Mouse (Mus musculus) T-helper 2 cell (primary cell): ENCODE measurements around the gene 4921517D22Rik.

Source experiments
- in situ Hi-C: fragments of 300-600 bp; cut with MboI, MseI; formaldehyde crosslinking; loops from one replicate; pipeline ENCODE4 v1.15.1; 2025; ENCODE audit warnings: high pct_unique_total_duplicates

Gene 4921517D22Rik

DNA sequence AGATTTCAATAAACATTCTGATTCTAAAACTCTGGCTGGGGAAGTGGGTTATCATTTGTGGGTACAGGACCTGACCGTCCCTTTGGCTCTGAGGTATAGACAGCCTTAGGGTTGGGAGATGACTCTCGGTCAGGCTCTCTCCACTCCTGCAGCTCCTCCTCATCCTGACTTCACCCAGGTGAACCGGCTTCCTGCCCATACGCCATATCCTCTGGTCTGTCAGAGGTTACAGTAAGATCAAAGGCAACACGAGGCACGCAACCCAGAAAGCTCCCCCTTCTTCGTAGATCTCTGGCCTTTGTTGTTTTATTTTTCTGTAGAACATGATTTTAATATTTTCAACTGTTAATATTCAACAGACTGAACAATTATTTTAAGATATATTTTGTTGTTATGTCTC is 1.9 kb upstream of the 4921517D22Rik start:
- in situ Hi-C loops = no loop called here

DNA sequence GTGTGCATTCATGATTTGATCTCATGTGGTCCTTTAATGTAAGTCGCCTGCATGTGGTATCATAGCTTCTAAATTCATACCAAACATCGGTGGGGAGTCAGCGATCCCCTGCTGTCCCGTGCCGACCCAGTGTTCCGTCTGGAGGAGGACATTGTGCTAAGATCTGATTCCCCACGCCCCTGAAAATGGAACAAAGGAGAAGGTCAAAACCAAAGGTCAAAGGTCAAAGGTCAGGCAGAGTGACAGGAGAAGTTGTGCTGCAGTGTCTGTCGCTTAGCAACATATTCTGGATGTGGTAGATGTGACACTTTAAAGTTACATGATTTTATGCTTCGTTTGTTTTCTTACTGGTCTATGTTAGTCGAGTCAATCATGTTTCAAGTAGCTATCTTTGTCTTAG is 2.4 kb downstream of the 4921517D22Rik start:
- in situ Hi-C loops = no loop called here

GRCm38 (mm10) chr13:59690576-59690975 is 3.3 kb downstream of the 4921517D22Rik start:
- in situ Hi-C loops = no loop called here

- in situ Hi-C loops = no loop called here
Measured at GRCm38 (mm10) chr13:59689843-59690242, 4.1 kb downstream of the 4921517D22Rik start.

- in situ Hi-C loops = no loop called here
Measured at GRCm38 (mm10) chr13:59689313-59689712, 4.6 kb downstream of the 4921517D22Rik start.

- in situ Hi-C loops = no loop called here
Measured at GRCm38 (mm10) chr13:59688338-59688770, 5.6 kb downstream of the 4921517D22Rik start.

DNA sequence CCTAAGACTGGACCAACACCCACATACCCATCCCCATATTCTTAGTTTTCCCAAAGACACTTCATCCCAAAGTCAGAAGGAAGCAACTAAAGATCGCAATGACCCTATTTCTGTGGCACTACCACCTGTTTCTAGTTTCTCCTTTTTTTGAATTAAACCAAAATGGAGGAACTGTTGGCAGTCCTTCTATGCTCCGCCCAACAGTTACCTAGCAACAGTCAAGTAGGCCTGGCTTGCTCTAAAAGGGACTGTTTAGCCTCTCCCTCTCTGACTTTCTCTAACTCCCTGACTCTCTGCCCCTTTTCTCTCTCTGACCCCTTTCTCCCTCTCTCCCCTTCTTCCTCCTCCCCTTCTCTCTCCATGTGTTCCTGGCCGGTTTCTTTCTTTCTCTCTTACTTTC is 8.7 kb downstream of the 4921517D22Rik start:
- in situ Hi-C loops = no loop called here

GRCm38 (mm10) chr13:59682629-59683028 is 11.3 kb downstream of the 4921517D22Rik start:
- in situ Hi-C loops = no loop called here

DNA sequence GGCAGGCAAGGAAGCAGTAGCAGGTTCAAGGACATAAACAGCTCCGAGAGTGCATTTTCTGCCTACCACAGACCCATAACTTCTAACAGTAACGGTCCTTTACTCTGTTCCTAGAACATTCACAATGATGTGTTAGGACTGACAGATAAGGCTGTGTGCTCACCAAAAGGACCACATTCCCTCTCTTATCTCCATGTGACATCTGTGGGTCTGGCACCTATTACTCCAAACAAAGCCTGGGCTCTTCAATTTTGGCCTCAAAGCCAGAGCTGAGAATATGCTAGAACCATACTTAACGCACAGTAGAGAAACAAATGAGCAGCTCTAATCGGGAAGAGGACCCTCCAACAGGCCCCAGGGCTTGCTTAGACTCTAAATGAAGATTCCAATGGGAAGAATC is 14.0 kb downstream of the 4921517D22Rik start:
- in situ Hi-C loops = no loop called here

DNA sequence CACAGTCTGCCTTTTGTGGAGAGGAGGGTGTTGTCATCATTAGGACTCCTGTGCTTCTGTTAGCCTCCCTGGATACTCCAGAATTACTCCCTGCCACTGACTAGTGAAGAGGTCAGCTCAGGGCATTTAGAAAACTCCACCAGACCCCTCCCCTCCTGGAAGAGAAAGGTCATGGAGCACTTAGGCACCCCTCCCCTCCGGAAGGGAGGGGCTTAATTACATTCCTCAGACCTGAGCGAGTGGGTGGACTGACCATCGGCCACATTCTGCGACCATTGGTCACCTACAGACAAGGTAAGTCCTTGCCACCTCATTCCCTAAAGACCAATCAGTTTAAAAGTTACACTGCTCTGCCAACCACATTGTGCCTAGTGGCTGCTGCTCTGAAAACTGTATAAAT is 14.6 kb downstream of the 4921517D22Rik start:
- in situ Hi-C loops = no loop called here

DNA sequence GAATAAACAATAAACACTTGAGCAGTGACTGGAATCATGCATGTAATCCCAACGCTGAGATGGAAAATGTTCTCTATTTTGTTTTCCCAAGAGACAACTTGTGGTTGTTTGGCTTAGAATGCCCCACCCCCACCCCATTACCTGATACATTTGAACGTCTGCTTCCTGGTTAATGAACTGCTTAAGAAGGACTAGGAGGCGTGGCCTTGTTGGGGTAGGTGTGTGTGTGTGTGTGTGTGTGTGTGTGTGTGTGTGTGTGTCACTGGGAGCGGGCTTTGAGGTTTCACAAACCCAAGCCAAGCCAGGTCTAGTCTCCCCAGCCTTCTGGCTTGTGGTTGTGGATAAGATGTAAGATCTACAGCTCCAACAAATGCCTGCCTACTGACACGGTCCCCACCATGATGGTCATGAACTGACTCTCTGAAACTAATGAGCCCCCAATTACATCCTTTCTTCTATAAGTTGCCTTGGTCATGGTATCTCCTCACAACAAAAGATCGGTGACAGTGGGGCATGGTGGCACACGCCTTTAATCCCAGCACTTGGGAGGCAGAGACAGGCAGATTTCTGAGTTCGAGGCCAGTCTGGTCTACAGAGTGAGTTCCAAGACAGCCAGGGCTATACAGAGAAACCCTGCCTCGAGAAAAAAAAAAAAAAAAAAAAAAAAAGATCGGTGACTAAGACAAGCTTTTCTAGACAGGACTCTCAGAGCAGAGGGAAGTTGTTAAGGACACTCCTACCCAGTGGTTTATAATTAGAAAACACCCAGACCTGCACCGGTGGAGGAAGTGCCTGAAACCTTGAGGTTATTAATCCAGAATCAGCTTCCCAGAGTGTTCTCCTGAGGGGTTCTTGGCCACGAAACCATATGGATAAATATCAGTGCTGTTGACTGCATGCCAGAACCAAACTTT is 17.3 kb downstream of the 4921517D22Rik start:
- in situ Hi-C loops = no loop called here

- in situ Hi-C loops = no loop called here
Measured at GRCm38 (mm10) chr13:59675151-59676011, 18.5 kb downstream of the 4921517D22Rik start, which contains the start of gene Golm1. Gene Golm1 (minus strand): TSS chr13:59675811.

- in situ Hi-C loops = loop anchor here (5.0 kb wide), 1 partner anchor 53 kb away; no protein-coding TSS in a partner anchor
Measured at GRCm38 (mm10) chr13:59674761-59675150, 19.2 kb downstream of the 4921517D22Rik start.

DNA sequence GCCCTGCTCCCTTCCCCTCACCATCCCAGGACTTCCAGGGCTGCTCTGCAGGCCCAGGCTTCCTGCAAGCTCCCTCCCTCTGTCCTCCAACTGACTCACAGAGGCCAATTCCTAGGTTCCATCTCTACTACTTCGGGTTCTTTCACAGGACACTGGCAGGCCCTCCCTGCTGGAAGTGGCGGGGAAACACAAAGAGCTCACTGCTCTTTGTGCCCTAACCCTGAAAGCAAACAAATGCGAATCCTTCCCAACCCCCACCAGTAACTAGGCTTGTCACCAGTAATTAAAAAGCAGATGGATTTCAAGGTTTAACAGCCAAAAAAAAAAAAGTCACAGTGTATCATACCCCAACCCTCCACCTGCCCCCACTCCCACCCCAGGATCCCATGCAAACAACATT is 19.7 kb downstream of the 4921517D22Rik start:
- in situ Hi-C loops = loop anchor here (5.0 kb wide), 1 partner anchor 53 kb away; no protein-coding TSS in a partner anchor

DNA sequence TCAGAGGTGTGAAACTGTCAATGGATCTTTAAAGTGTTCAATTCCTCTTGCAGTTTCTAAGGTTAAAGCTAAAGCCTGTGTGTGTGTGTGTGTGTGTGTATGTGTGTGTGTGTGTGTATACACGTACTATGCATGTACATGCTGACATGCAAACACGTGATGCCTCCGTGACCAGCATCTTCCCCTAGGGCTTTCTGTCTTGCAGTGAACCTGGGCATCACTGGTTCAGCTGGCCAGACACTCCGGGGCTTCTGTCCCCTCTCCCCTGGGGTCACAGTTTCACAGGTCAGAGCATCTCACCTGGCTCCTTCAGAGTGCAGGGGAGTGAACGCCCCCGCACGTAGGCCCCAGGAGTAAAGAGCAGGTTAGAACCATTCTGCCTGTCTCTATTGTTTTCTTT is 20.3 kb downstream of the 4921517D22Rik start:
- in situ Hi-C loops = loop anchor here (5.0 kb wide), 1 partner anchor 54 kb away; no protein-coding TSS in a partner anchor

DNA sequence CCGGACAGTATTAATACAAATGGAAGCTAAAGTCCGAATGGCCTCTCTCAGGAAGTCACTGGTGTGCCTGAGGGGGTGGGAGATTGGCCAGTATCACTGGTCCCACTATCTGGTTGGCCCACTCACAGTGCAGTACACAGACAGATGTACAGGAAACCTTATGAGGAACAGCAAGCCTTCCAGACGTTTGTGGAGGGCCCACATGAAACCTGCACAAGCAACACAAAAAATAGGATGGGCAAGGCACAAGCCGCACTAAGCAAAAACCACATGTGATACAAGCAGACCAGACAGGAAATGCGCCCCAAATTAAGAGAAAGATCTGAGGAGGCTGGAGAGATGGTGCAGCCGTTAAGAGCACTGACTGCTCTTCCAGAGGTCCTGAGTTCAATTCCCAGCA is 21.7 kb downstream of the 4921517D22Rik start:
- in situ Hi-C loops = loop anchor here (5.0 kb wide), 1 partner anchor 55 kb away; no protein-coding TSS in a partner anchor

GRCm38 (mm10) chr13:59671521-59671920 is 22.4 kb downstream of the 4921517D22Rik start:
- in situ Hi-C loops = loop anchor here (5.0 kb wide), 1 partner anchor 56 kb away; no protein-coding TSS in a partner anchor

DNA sequence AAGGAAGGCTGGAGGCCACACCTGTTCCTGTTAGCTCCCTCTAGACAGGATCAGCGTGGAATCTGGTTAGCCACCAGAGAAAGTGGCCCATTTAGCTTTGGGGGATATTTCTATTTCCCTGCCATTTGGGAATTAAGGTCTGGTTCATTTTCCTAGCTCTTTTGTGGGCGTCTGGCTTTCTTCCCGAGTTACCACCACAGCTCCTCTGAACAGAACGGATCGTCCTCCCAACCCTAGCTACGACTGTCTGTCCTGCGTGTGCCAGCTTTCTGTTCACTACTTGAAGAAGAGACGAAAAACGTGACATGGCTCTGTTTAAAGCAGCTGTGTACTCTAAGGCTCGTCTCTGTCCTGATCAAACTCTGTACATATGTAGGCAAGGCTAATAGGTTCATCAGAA is 24.0 kb downstream of the 4921517D22Rik start:
- in situ Hi-C loops = loop anchor here (5.0 kb wide), 1 partner anchor 57 kb away; no protein-coding TSS in a partner anchor

GRCm38 (mm10) chr13:59668501-59669093 is 25.3 kb downstream of the 4921517D22Rik start:
- in situ Hi-C loops = no loop called here

GRCm38 (mm10) chr13:59667763-59668162 is 26.1 kb downstream of the 4921517D22Rik start:
- in situ Hi-C loops = no loop called here

DNA sequence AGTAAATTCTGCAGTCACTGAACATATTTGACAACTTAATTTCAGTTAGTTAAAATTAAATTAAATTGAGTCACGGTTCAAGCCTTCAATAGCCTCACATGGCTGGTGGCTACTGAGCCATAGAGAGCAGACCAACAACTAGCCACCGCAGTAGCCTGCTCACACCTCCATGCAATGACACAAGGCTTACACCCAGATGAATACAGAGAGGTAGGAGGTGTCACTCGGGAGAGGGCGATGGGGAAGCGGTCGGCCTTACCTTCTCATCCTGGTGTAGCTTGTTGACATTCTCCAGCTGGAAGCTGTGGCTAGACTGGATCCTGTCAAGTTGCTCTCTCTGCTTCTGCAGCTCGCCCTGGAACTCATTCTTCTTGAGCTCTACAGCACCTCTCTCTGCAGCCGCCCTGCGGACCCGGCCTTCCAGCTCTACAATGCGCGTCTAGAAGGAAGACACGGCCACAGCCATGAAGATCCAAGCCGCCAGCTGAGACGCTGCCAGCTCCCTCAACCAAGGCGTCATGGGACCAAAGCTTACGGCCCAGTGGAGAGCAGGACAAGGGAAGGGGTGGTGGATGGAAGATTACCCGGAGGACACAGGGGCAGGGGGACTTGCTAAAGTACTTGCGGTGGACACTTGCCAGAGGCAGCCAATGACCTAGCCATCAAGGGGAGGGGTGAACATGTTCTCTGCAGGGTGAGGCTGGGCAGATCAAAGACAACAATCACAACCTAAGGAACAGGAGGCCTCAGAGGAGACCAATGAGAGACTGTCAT is 29.8 kb downstream of the 4921517D22Rik start:
- in situ Hi-C loops = no loop called here
